Mouse (Mus musculus) brain, adult 2 months (tissue): Measurements from ENCODE around the gene Psmb11.

ENCODE experiments used
- DNase-seq: peaks from one replicate; pipeline ENCODE4 v3.0.0; 2011; ENCODE audit warnings: low read depth, low spot score

Gene Psmb11

GRCm38 (mm10) chr14:54621133-54621532 is at the start of gene Psmb11:
Gene Psmb11 (plus strand): TSS chr14:54621433.
- DNase-seq = no peak

GRCm38 (mm10) chr14:54572122-54572521 is 49.1 kb upstream of the Psmb11 start:
- DNase-seq = no peak

- DNase-seq = no peak
Observed at GRCm38 (mm10) chr14:54572790-54573736, 48.2 kb upstream of the Psmb11 start.

- no peak for DNase-seq
Observed at GRCm38 (mm10) chr14:54574253-54574652, 47.0 kb upstream of the Psmb11 start.

- DNase-seq = no peak
Observed at GRCm38 (mm10) chr14:54575031-54575430, 46.2 kb upstream of the Psmb11 start.

- no peak for DNase-seq
Observed at GRCm38 (mm10) chr14:54575631-54576030, 45.6 kb upstream of the Psmb11 start.

GRCm38 (mm10) chr14:54576241-54577088 is 44.8 kb upstream of the Psmb11 start:
- no peak for DNase-seq

- DNase-seq = peak; percentile 76
Observed at GRCm38 (mm10) chr14:54577089-54577982, 43.9 kb upstream of the Psmb11 start, which contains the start of gene Ajuba. Gene Ajuba (minus strand): TSS chr14:54577558.

GRCm38 (mm10) chr14:54578063-54578462 is 43.2 kb upstream of the Psmb11 start:
- DNase-seq = peak; percentile 41

GRCm38 (mm10) chr14:54579638-54580037 is 41.6 kb upstream of the Psmb11 start:
- DNase-seq = no peak

GRCm38 (mm10) chr14:54582536-54582935 is 38.7 kb upstream of the Psmb11 start:
- DNase-seq = no peak

GRCm38 (mm10) chr14:54583681-54584338 is 37.4 kb upstream of the Psmb11 start:
- peak; percentile 75 for DNase-seq

- no peak for DNase-seq
Observed at GRCm38 (mm10) chr14:54591056-54591455, 30.2 kb upstream of the Psmb11 start.

GRCm38 (mm10) chr14:54592319-54592934 is 28.8 kb upstream of the Psmb11 start:
- peak; percentile 82 for DNase-seq

GRCm38 (mm10) chr14:54594055-54594454 is 27.2 kb upstream of the Psmb11 start:
- peak; percentile 42 for DNase-seq

GRCm38 (mm10) chr14:54594631-54595414 is 26.4 kb upstream of the Psmb11 start:
- peak; percentile 83 for DNase-seq

- no peak for DNase-seq
Observed at GRCm38 (mm10) chr14:54597084-54597483, 24.1 kb upstream of the Psmb11 start.

GRCm38 (mm10) chr14:54601601-54602000 is 19.6 kb upstream of the Psmb11 start:
- no peak for DNase-seq

GRCm38 (mm10) chr14:54602613-54603012 is 18.6 kb upstream of the Psmb11 start:
- DNase-seq = no peak
